Mouse (Mus musculus) retina, postnatal 1 day (tissue): Measurements from ENCODE around the gene Defb20.

Experiments
- DNase-seq: peaks from one replicate; pipeline ENCODE4 v3.0.0-alpha.2; 2012

Gene Defb20

DNA sequence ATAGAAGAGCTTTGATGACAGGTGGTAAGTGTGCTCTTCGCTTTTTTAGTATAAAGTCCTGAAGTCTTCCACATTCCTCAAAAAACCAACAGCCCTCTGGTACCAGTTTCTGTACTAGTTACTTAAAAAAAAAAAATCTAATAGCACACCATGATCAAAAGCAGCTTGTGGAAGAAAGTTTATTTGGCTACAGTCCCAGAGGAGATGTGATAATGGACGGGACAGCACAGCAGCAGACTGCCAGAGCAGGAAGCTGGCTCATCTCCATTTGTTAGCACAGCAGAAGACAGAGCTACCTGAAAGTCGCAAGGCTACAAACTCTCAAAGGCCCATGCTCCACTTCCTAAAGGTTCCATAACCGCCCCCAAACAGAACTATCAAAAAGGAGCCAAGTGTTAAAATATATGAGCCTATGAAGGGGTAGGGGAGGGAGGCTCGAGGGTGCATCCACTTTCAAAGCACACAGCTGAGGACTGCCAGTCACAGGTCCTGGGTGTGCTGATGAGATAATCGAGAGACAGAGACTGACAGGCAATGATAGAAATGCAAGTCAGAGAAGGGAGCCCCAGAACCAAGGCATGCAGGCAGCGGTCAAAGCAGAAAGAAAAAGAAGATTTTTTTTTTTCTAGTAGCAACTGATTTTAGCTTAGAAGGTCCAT lies 23.5 kb downstream of the Defb20 start:
- no peak for DNase-seq

GRCm38 (mm10) chr2:152500863-152501229 lies 24.0 kb downstream of the Defb20 start:
- DNase-seq: no peak

DNA sequence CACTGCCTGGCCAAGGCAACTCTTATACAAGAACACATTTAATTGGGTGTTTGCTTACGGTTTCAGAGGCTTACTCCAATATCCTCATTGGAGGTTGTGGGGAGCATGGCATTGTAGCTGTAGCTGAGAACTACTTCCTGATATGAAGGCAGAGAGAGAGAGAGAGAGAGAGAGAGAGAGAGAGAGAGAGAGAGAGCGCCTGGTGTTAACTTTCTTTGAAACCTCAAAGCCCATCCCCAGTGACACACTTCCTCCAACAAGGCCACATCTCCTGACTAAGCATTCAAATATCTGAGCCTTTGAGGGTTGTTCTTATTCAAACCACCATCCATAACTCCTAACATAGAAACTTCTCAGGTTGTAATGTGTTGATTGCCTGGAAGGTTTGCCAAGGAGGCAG lies 27.1 kb downstream of the Defb20 start:
- DNase-seq: no peak

DNA sequence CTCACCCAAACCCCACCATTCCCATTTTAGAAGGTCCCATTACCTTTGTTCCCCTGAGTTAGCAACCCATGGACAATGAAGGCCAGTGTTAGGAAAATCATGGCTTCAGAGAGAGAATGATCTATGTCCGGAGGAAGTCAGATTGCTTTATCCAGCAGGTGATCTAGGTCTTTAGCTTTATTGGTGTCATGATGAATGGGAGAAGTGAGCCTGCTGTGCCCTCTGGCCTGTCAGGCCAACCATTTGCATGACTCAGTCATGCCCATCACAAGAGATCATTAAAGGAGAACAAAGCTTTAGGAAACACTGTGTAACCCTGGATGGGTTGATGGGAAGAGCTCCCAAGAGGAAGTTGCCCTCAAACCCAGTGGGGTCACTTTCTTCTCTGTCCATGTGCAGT lies 34.7 kb downstream of the Defb20 start, which contains the start of gene Defb26:
Gene Defb26, minus strand, starts transcription at position 101 of the 400 bp plus-strand sequence.
- DNase-seq: no peak

DNA sequence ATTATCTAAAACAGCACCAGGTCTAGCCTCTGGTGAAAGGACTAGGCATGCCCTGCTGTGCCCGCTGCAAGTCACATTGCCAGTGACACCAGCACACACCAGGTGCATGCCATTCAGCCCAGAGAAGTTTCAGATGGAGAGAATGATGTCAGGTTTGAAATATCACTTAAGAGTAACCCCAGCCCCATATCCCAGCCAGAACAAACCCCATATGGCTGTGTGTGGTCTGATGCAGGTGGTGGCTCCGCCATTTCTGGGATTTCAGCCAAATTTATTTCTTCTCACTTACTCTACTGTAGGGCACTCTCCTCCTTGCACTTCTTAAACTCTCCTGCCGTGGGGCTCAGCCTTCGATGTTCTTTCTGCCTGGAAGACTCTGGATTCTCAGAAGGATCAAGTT lies 39.2 kb downstream of the Defb20 start:
- DNase-seq: no peak

- DNase-seq: no peak
These were observed 41.1 kb downstream of the Defb20 start, which contains the start of gene Defb28 for GRCm38 (mm10) chr2:152517981-152518380. Defb28 (plus strand) TSS chr2:152518255.
